Mouse (Mus musculus) Patski (cell line): ENCODE data around the gene Camta1. TPM values are rescaled to one million over a fixed set of nuclear protein-coding genes. Genes with fewer than 3 reads are reported as not detected.

Source experiments
- ATAC-seq: fragments of 100-300 bp; one replicate; pipeline ENCODE4 v1.8.0; 2021
- CTCF ChIA-PET: fragments of 350-600 bp; sonication (Branson Sonifier 250); formaldehyde crosslinking; loops from one replicate; lab custom pipeline; 2022; ENCODE audit warnings: inconsistent platforms; lab: Charles Lee
- POLR2A ChIA-PET: fragments of 350-600 bp; sonication (Branson Sonifier 250); formaldehyde crosslinking; loops from one replicate; lab custom pipeline; 2022; ENCODE audit warnings: antibody characterized with exemption, inconsistent platforms; lab: Charles Lee
- DNase-seq: peaks from one replicate; pipeline ENCODE4 v3.0.0-alpha.2; 2011; ENCODE audit warnings: low read depth, low spot score
- H3K27me3 ChIP-seq: fragments of 371-371 bp; one replicate; pipeline ENCODE4 v1.5.1; 2021
- CTCF ChIP-seq: fragments of 100-300 bp; IDR thresholded peaks from one replicate; pipeline ENCODE4 v1.5.1; 2021
- in situ Hi-C: fragments of 300-500 bp; cut with MboI; formaldehyde crosslinking; loops from 3 replicates; pipeline ENCODE4 v1.11.1; 2018; ENCODE audit warnings: low pct_unique_long_range_greater_than_20kb, mixed read lengths
- polyA plus RNA-seq: library from polyadenylated mRNA; unstranded; gene quantifications from one replicate; pipeline ENCODE4 v1.2.3, GENCODE M21; 2021

The Camta1 gene
- polyA plus RNA-seq, 1 experiment from 2014 or later, result 28.0 TPM

DNA sequence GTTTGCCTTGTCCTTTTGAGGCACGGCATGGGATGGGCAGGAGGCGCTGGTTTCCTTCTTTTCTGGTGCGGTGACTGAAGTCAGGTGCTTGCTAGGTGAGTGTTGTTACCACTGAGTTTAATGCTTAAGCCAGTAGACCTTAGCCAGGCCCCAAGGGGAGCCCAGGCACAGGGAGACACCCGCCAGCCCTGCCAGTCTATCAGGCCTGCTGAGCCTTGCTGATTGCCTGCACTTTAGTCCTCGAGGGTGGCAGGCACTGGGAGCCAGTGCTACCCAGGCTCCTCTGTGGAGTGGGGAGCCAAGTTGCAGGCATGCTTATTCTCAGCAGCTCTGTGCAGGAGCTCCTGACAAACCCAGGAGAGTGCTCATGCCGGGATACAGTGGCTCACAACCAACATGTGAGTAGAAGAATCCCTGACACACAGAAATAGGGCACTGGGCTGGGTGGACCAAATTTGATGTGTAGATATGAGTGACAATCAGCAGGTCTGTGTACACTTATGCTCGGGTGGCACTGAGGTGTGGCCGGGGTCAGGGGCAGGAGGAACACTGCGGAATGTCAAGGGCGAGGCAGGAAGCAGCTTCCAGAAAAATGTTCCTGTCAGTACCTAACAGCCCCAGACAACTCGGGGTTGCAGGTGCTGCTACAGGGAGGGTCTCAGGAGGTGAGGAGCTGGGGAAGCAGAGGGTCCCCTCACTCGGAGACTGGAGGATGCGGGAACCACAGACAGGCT is 638.2 kb downstream of the Camta1 start:
- POLR2A ChIA-PET, result no interaction called here
- ATAC-seq (no peak), DNase-seq (no peak)
- H3K27me3 ChIP-seq, result peaks cover 4% of the 10 kb centered on the region
- TF ChIP-seq CTCF, result no peak
- CTCF ChIA-PET, result no interaction called here
- in situ Hi-C loops, result no loop called here

DNA sequence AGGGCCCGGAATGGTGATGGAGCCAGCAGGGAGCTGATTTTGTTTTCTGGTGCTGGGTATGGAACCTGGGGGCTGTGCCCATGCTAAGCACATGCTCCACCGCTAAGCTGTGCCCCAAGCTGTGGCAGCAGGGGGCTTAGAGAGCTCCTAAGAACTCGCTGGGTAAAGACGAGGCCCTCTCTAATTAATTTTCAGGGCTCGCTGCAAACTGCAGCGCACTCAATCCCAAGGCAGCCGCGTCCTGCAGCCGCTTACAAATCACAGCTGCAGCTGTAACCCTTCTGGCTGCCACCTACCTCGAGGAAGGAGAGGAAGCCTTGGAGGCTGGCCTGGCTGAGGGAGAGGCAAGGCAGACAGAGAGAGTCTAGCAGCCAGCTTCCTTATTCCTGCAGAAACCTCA is 639.0 kb downstream of the Camta1 start:
- in situ Hi-C loops, result no loop called here
- no peak for DNase-seq
- POLR2A ChIA-PET, result no interaction called here
- peaks cover 4% of the 10 kb centered on the region for H3K27me3 ChIP-seq
- ATAC-seq, result no peak
- no peak for TF ChIP-seq CTCF
- CTCF ChIA-PET, result no interaction called here

DNA sequence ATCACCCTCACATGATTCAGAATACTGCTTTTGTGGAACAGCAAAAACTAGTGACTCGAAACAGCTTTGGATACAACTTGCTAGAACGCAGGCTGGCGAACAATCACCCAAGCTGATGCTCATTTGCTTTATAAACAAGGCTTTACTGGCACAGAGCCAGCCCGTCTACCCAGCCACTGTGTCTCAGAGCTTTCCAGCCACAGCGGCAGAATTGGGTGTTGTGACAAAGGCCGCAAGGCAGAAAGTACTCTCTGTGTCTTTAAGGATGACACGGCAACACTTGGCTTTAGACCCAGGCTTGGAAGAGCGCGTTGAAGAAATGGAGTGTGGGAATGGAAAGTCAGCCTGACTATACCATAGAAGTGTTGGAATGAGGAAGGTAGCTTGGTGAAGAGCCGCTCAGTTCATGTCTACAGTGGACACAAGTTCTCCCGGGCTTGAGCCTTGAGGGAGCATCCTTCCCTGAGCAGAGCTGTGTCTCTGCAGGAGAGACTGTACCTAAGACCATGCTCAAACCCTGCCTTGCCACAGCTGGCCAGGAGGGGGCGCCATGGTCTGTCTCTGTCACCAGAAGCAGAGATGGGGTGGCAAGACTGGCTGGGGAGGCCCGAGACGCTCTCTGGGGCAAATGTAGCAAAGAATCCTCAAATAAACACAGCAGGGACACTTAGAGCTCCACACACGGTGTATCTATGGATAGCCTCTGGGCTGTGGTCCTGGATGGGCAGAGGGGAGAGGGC is 645.0 kb downstream of the Camta1 start:
- ChIA-PET CTCF (no interaction called here), POLR2A (no interaction called here)
- in situ Hi-C loops, result no loop called here
- no peak for TF ChIP-seq CTCF
- DNase-seq, result no peak
- ATAC-seq, result no peak
- H3K27me3 ChIP-seq, result peaks cover 9% of the 10 kb centered on the region

DNA sequence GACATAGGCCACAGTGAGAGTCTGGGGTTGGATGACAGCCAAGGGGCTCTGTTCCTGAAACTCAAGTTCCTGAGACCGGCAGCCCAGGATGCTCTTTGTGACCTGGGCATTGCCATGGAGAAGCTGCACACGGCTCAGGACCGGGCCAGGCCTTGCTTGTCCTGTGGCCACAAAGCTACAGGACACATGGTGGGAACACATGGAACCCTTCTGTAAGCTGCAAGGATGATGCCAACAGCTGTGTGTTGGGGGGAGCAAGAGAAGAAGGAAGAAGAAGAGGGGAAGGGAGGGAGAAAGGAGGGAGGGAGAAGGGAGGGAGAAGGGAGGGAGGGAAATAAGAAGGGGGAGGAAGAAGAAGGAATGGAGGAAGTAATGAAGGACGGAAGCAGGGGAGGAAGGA is 645.8 kb downstream of the Camta1 start:
- POLR2A ChIA-PET, result no interaction called here
- peaks cover 9% of the 10 kb centered on the region for H3K27me3 ChIP-seq
- no peak for TF ChIP-seq CTCF
- CTCF ChIA-PET, result no interaction called here
- DNase-seq, result no peak
- in situ Hi-C loops, result no loop called here
- no peak for ATAC-seq

DNA sequence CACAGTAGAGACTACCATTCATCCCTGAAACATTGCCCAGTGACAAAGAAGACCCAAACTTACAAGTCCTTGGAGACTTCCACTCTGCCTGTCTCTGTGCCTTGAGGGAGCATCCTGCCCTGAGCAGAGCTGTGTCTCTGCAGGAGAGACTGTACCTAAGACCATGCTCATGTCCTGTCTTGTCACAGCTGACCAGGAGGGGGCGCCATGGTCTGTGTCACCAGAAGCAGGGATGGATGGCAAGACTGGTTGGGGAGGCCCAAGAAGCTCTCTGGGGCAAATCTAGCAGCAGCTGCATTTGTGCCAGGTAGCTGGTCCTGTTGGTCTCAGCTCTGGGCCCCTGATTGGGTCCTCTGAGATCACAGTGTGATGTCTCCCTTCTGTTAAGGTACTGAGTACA is 646.5 kb downstream of the Camta1 start:
- TF ChIP-seq CTCF, result no peak
- ATAC-seq (no peak), DNase-seq (no peak)
- H3K27me3 ChIP-seq, result peaks cover 9% of the 10 kb centered on the region
- ChIA-PET CTCF (no interaction called here), POLR2A (no interaction called here)
- in situ Hi-C loops, result no loop called here

DNA sequence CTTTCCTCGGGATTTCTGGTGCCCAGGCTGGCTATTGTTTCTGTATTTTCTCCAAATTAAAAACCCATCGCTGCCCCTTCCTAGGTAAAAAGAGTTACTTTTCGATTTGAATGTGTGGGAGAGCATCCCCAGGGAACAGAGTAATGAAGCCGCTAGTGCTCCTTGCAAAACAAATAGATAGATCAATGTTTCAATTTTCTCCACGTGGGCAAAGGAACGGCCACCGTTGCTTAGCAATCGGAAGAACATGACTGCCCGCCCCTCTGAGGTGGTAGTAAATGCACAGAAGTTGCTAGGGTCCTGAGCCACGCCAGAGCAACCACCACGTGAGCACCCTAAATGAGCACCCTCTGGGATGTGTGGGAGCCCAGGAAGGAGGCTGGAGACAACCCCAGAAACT is 648.2 kb downstream of the Camta1 start:
- in situ Hi-C loops, result no loop called here
- no peak for DNase-seq
- POLR2A ChIA-PET, result no interaction called here
- H3K27me3 ChIP-seq, result peaks cover 9% of the 10 kb centered on the region
- TF ChIP-seq CTCF, result no peak
- ATAC-seq, result no peak
- CTCF ChIA-PET, result no interaction called here

DNA sequence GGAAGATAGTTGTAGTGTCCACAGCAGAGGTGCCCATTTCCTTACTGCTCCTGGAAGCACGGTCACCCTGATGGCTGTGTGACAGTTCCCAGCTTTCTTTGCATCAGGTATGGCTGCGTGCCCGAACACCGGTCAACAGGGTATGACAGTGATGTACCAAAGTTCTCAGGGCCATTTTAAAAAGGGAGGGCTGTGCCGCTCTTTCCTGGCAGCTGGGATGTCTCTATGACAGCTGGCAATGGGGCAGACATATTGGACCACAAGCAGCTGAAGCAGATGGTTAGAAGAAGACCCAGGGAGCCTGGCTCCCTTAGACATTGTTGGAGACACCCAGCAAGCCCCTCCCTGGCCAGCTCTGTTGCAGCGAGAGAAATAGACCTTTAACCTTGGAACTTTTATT is 649.7 kb downstream of the Camta1 start:
- in situ Hi-C loops, result no loop called here
- no peak for TF ChIP-seq CTCF
- DNase-seq (no peak), ATAC-seq (no peak)
- ChIA-PET POLR2A (no interaction called here), CTCF (no interaction called here)
- peaks cover 12% of the 10 kb centered on the region for H3K27me3 ChIP-seq

DNA sequence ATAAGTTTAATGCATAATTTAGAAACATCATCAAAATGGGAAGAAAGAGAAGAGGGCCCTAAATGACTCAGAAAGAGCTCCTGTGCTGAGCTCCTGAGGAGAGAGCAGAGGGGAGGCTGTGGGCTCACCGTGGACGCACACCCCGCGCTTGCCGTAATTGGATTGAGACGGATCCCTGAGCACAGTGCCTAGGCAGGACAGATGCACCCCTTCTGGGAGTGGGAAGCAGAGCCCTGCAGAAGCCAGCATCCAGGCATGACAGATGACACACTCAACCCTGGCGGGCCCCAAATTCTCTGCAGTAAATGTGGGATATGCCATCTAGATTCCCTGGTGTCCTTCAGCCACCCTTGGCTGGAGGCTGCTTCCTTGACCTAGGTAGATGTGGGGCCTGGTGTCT is 654.1 kb downstream of the Camta1 start:
- DNase-seq (no peak), ATAC-seq (no peak)
- H3K27me3 ChIP-seq, result peaks cover 29% of the 10 kb centered on the region
- ChIA-PET CTCF (no interaction called here), POLR2A (no interaction called here)
- TF ChIP-seq CTCF, result no peak
- in situ Hi-C loops, result no loop called here

DNA sequence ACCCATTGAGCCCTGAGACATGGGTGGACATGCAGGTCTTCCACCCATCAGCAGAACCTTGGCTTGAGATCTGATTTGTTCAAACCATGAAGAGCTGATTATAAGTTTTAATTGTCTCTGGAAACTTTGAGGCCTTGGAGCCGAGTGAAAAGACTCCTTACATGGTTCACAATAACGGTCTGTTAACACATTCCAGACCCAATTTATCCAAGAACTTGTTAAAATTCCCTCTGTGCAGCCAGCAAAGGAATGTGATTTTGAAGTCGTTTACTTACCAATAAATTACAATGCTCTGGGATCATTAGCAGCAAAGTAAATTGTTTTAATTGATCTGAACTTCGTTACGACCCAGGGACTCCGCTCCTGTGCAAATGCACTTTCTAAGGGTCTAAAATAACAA is 658.8 kb downstream of the Camta1 start:
- in situ Hi-C loops, result no loop called here
- CTCF ChIA-PET, result no interaction called here
- no peak for ATAC-seq
- no peak for DNase-seq
- TF ChIP-seq CTCF, result no peak
- H3K27me3 ChIP-seq, result peaks cover 38% of the 10 kb centered on the region
- POLR2A ChIA-PET, result no interaction called here

DNA sequence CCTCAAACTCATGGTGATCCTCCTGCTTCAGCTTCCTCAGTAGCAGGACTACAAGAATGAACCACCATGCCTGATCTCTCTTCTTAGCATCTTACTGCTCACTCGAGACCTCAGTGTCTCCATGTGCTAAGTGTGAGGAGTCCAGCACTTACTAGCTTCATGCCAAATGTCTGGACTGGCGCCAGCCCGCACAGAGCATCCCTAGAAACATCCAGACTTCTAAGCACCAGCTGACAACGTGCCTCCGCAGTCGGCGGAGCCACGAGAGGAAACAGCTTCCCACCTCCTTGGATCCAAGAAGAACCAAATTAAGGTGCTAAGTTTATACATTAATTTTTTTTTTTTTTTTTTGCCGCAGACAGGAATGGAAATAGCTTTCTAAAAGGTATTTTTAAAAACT is 661.4 kb downstream of the Camta1 start:
- in situ Hi-C loops, result no loop called here
- DNase-seq (no peak), ATAC-seq (no peak)
- ChIA-PET CTCF (no interaction called here), POLR2A (no interaction called here)
- H3K27me3 ChIP-seq, result peaks cover 30% of the 10 kb centered on the region
- no peak for TF ChIP-seq CTCF

DNA sequence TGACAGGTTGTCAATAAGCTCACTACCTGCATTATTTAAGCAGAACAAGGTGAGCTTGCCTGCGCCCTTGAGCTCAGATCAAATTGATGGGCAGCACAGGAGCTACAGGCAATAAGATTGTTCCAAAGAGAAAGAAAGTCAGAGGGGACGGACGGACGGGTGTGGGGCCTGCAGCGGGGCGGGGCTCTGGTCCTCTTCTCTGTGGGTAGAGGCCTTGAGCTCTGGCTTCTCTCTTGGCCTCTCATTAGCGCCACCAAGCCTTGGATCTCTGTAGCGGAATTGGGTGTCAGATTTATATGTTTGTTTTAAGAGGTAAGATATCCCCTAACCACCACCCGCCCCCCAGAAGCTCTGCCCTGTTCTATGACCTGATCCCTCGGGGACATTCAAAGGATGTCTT is 666.5 kb downstream of the Camta1 start:
- no peak for DNase-seq
- in situ Hi-C loops, result no loop called here
- ATAC-seq, result no peak
- H3K27me3 ChIP-seq, result peaks cover 28% of the 10 kb centered on the region
- POLR2A ChIA-PET, result no interaction called here
- TF ChIP-seq CTCF, result no peak
- CTCF ChIA-PET, result no interaction called here
